Mouse (Mus musculus) layer of hippocampus, adult 2 months (tissue): Measurements from ENCODE around the gene E130309D02Rik. TPM values are rescaled to one million over a fixed set of nuclear protein-coding genes. Genes with fewer than 3 reads are reported as not detected.
A peak's percentile ranks its signal among the peaks of the same experiment; 100 is the strongest.

Experiments
- DNase-seq, 2 experiments: peaks; one replicate each; pipeline ENCODE4 v3.0.0; 2022; ENCODE audit warnings: low spot score in 2 of 2
- H3K27ac ChIP-seq: fragments of 200-600 bp; 2 replicates; pipeline ENCODE4 v1.8.1; 2022
- H3K4me3 ChIP-seq: fragments of 200-600 bp; 2 replicates; pipeline ENCODE4 v1.8.1; 2022; ENCODE audit warnings: mild to moderate bottlenecking
- CTCF ChIP-seq: fragments of 200-600 bp; conservative IDR thresholded peaks from 2 replicates; pipeline ENCODE4 v1.8.1; 2022; ENCODE audit warnings: antibody characterized with exemption, mild to moderate bottlenecking, moderate library complexity
- total RNA-seq, 2 experiments: library from RNA; stranded (reverse); gene quantifications; 2 replicates each; pipeline ENCODE4 v1.2.3; 2021

E130309D02Rik gene
- total RNA-seq, 2 experiments from 2014 or later = 24.8 to 25.0 TPM

DNA sequence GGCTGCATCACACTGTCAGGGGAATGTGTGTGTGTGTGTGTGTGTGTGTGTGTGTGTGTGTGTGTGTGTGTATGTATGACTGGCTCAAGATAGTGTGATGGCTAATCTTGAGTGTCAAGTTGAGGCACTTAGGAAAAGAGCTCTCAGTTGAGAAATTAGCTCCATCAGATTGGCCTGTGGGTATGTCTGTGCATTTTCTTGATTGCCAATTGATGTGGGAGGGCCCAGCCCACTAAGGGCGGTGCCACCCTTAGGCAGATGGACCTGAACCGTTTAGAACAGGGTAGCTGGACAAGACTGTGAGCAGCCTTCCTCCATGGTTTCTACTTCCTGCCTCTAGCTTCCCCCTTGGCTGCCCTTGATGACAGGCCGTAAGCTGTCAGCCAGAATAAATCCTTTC lies 43.1 kb downstream of the E130309D02Rik start:
- H3K4me3 ChIP-seq = no peak overlapping the region
- TF ChIP-seq CTCF = no peak
- H3K27ac ChIP-seq = peak overlapping the region; percentile 53; the same call in 1 of the 2 replicates
- no peak for DNase-seq

DNA sequence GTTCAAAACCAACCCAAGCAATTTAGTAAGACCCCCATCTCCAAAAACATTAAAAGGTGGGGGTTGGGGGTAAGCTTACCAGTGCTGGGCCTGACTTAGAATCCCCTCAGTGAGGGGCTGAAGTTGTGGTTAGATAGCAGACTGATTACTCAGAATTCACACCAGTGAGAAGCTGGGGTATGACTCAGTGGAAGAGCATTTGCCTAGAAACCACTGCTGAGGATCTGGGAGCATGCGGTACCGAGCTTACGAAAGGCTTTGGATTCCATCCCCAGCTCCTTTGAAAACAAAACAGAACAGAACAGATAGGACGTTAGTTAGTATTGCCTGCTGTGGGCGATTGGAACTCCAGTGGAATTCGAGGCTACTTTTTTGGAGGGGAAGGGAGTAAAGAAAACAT lies 43.5 kb downstream of the E130309D02Rik start:
- Histone ChIP-seq H3K4me3 (no peak overlapping the region), H3K27ac (peak overlapping the region; percentile 96; the same call in 1 of the 2 replicates)
- DNase-seq = peak in 1 of 2 experiments; percentile 48
- no peak for TF ChIP-seq CTCF

DNA sequence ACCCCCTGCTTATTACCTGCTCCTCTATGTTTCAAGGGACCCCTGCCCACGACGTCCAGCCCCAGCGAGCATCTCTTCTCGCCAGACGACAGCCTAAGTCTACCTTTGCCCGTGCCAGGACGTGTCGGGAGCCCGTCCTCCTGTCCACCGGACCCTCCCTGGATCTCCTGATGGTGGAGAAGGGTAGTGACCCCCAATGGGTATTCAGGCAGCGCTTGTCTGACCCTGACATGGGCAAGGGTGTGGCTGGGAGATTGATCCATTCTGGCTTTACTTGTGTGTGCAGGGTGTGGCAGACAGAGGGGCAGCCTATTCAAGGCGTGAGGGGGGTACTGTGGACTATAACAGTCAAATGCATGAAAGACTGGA lies 45.0 kb downstream of the E130309D02Rik start:
- Histone ChIP-seq H3K4me3 (peak overlapping the region; percentile 87), H3K27ac (peak overlapping the region; percentile 96)
- TF ChIP-seq CTCF = no peak
- DNase-seq = no peak

DNA sequence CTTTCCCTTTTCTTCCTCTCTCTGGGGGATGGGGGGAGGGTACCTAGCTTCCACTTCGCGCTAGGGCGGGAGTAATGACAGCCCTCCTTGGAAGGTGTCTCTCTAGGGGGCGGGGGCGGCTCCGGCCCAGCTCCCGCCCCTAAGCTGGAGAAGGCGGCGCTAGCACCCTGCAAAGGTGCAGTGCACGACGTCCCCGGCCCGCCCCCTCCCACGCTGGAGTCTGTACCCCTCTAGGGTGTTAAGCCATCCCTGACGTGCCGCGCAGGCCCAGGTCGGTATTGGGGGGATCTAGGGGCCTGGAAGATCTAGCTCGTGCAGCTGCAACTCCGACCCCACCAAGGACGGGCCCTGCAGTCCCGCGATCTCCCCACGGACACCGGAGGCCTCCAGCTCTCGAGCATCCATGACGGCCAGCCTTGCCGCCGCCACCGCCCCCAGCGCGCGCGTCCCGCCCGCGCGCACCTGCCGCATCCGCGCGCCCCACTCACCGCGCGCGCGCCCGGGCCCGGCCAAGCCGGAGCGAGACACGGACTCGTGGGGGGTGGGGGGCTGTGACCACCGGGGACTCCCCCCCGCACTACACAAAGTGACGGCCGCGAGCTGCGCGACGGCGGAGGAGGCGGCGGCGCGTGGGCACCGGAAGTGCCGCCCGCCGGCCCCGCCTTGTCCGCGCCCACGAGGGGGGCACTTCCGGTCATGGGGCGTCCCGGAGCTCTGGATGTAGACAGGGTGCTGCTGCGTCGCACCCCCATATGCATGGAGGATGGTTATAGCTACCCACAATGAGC lies 45.6 kb downstream of the E130309D02Rik start, which contains the start of gene Zfp316:
Gene Zfp316, minus strand, starts transcription at position 660 of the 788 bp plus-strand sequence.
- TF ChIP-seq CTCF = no peak
- peak within 1 kb of the TSS; percentile 87 for H3K4me3 ChIP-seq
- peak; percentile 58 to 72 for DNase-seq
- H3K27ac ChIP-seq = peak within 1 kb of the TSS; percentile 96

DNA sequence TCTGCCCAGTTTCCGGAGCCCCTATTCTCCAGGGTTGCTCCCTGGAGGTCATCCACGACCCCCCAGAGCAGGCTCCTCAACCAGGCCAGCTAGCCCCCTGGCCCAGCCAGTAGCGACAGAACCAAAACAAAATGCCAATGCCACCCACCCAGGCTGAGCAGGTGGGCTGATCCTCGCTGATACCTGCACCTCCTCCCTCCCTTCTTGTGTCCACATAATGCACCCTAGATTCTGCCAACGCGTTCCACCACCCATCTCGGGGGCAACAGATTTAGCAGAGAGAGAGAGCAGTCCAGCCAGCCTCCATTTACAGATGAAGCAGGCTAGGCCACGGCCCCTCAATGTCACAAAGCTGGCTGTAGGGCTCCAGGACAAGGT lies 46.2 kb downstream of the E130309D02Rik start:
- DNase-seq = no peak
- peak overlapping the region; percentile 87 for H3K4me3 ChIP-seq
- peak overlapping the region; percentile 96 for H3K27ac ChIP-seq

DNA sequence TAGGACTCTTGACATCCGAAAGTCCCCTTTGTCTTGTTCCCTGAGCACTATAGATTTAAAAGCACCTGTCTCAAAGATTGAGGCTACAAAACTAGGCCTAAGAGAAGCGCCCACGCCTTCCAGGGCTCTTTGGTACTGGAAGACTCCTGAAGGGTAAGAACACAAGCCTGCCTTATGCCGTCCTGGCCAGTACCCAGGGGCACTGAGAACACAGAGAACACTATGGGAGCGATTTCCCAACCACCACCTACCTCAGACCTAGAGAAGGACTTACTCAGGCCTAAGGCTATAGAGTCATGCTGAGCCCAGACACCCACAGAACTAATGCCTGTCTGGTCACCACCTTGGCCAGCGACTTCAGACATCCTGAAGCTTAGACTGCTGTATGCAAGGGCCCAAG lies 48.4 kb downstream of the E130309D02Rik start:
- no peak overlapping the region for H3K4me3 ChIP-seq
- no peak for TF ChIP-seq CTCF
- no peak overlapping the region for H3K27ac ChIP-seq
- no peak for DNase-seq

More for the DNA sequence above, 46.2 kb downstream of the E130309D02Rik start:
- no peak for TF ChIP-seq CTCF

DNA sequence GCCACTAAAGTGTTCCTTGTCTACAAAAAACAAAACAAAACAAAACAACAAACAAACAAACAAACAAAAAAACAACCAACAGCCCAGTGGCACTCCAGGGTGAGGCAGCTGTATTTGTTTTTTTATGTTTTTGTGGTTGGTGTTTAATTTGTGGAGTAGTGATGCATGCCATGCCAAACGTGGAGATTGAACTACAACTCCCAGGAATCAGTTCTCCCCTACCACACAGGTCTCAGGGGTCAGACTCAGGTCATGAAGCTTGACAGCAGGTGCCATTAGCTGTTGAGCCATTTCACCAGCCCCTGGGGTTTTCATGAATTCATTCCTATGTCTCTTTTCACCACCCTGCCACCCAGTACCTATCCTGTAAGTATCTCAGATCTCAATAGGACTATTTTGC lies 49.8 kb downstream of the E130309D02Rik start:
- no peak for DNase-seq
- Histone ChIP-seq H3K4me3 (no peak overlapping the region), H3K27ac (peak overlapping the region; percentile 33; the same call in 1 of the 2 replicates)
- TF ChIP-seq CTCF = no peak

DNA sequence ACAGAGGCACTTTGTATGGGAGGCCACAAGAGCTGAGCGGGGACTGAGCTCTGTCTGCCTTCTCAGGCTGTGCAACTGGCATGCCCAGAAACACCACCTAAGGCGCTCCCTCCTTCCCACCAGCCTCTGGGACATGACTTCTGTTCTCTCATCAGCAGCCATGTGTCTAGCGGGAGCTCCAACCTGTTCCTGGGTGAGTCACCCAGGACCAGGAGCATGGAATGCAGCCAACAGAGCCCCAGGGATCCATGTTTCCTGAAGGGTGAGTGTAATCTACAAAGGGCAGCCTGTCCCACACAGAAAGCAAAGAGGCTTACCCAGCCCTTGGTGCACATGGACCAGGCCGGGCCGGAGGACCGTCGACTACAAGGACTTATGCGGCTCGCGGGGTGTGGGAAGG lies 50.5 kb downstream of the E130309D02Rik start:
- Histone ChIP-seq H3K27ac (peak overlapping the region; percentile 33; the same call in 1 of the 2 replicates), H3K4me3 (no peak overlapping the region)
- no peak for DNase-seq
- no peak for TF ChIP-seq CTCF

DNA sequence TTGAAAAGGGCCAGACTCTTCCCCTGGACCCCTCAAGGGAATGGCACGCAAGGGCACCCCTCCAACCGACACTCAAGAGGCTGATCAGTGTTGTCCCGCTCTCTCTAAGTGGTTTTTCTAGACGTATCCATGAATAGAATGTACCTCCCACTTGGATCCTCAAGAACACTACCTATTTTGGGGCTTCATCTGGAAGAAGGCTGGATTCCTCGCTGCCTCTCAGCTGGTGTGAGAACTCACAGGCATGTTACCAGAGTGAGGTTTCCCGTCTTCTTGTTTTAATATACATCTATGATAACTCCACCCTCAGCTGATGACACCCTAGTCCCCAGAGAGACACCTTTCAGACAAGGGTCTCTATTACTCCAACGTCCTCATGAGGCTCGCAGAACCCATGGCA lies 53.5 kb downstream of the E130309D02Rik start:
- DNase-seq = no peak
- TF ChIP-seq CTCF = no peak
- Histone ChIP-seq H3K27ac (no peak overlapping the region), H3K4me3 (no peak overlapping the region)

DNA sequence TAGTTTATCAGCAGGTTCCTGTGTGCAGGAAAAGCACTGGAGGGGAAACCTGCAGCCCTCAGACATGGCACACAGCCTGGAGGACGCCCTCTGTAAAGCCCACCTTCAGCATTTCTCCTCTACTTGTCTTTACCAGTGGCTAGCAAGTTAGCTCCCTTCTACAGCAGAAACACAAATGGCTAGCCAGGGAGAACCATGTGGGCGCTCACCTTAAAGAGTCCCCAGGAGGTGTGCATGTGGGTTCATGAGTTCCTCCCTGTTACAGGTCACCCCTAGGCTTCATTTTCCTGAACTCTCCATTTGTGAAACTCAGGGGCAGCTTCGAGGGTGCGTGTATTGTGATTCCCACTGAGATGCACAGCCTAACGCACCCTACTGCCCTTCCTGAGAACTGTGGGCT lies 59.4 kb downstream of the E130309D02Rik start:
- no peak overlapping the region for H3K27ac ChIP-seq
- no peak for DNase-seq
- H3K4me3 ChIP-seq = no peak overlapping the region
- no peak for TF ChIP-seq CTCF

DNA sequence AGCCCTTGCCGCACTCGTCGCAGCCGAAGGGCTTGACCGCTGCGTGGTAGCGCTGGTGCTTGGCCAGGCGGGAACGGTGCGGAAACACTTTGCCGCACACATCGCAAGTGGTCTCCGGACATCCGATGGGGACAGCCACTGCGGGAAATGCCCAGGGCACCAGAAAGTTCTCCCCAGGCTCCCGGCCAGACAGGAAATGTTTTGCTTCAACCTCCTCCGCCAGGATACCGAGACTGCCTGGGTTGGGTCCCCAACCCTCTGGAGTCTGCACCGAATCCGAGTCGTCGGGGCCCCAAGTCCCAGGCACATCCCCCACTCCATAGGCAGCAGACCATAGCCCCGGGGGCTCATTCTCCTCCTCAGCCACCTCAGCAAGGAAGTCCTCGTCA lies 60.0 kb downstream of the E130309D02Rik start:
- no peak for TF ChIP-seq CTCF
- DNase-seq = no peak
- no peak overlapping the region for H3K27ac ChIP-seq
- H3K4me3 ChIP-seq = no peak overlapping the region

DNA sequence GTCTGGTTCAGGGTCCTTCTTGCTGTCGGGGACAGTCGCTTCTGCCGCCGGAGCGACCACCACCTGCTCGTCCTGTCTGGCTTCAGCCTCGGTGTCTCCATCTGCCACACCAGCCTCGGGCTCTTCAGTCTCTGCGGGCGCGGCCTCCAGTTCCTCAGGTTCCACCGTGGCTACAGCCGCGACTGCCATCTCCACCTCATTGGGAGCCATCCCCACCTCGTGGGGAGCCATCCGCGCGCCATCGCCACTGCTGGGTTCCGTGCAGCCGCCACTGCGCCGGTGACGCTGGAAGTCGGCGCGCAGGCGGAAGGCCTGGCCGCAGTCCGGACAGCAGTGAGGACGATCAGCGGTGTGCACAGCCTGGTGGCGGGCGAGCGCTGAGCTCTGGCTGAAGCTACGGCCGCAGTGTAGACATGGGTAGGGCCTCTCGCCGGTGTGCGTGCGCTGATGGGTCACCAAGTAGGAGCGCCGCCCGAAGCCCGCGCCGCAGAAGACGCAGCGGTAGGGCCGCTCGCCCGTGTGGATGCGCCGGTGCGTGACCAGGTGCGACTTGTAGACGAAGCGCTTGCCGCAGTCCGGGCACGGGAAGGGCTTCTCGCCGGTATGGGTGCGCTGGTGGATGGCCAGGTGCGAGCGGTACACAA lies 60.6 kb downstream of the E130309D02Rik start:
- H3K4me3 ChIP-seq = no peak overlapping the region
- H3K27ac ChIP-seq = no peak overlapping the region
- no peak for TF ChIP-seq CTCF
- no peak for DNase-seq

DNA sequence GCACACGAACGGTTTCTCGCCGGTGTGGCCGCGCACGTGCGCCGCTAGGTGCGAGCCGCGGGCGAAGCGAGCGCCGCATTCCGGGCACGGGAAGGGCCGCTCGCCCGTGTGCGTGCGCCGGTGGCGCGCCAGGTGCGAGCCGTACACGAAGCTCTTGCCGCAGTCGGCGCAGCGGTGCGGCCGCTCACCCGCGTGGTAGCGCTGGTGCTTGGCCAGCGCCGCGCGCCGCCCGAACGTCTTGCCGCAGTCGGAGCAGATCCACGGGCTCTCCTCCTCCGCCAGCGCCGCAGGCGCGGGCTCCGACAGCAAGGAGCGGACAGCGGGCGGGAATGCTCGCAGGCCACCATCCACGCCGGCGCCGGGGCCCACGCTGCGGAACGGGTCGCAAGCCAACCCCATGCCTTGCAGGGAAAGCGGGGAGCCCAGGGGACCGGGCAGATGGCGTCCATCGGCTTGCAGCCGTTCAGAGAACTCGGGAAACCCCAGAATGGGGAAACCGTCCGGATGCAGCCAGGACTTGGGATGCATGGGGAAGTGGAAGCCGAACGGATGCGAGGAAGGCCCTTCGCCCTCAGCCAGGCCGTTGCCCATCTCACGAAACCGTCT lies 61.2 kb downstream of the E130309D02Rik start:
- TF ChIP-seq CTCF = no peak
- Histone ChIP-seq H3K27ac (no peak overlapping the region), H3K4me3 (no peak overlapping the region)
- peak in 1 of 2 experiments; percentile 31 for DNase-seq
